Mouse (Mus musculus): ENCODE measurements around the gene Unc5b. TPM values are rescaled to one million over a fixed set of nuclear protein-coding genes. Genes with fewer than 3 reads are reported as not detected.

Unc5b gene
- polyA plus RNA-seq, 1 experiment from 2014 or later = 6.1 TPM

DNA sequence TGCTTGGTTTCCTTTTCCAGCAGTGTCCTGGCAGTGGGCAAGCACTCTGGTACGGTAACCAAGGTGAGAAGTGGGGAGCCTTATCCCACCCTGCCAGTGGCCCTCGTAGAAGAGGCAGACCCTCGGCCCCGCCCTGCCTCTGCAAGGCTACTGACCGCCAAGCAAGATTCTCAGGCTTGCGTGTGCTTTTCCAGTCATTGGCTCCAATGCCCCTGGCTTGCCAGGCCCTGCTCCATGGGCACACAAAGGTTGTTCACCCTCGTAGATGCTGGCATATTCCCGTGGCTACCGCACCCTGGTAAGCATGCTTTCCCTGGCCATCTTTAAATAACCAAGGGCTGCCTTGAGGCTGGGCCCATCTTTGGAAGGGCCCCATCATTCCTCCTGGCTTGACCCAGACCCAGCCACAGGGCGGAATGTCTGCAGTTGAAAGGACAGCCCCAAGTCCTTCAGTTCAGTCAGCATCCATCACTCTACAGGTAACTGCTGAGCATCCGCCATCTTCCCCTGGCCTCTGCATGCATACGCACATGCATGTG lies 11.7 kb downstream of the Unc5b start:
- H3K4me1 ChIP-seq = peaks cover 68% of the 10 kb centered on the region

DNA sequence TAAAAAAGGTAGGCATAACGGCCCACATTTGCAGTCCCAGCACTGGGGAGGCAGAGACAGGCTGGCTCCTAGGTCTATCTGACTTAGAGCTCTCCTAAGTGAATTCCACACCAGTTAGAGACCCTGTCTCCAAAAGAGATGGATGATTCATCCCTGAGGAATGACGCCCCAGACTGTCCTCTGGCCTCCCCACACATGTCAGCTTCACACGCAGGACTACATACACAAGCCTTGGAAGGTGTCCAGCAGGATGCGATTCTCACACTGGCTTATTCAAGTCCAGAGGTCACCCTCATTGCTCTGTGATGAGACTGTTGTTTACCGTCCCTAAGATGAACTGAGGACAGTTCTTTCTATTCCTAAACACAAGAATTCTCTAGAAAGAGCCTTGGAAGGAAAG lies 12.2 kb downstream of the Unc5b start:
- no peak for ATAC-seq (ENCODE audit: insufficient number of reproducible peaks, insufficient read depth, low FRiP score, low TSS enrichment, low read depth)
- no peak overlapping the region for H3K4me3 ChIP-seq
- H3K9me3 ChIP-seq = no peaks in the 10 kb centered on the region
- H3K4me1 ChIP-seq = peaks cover 68% of the 10 kb centered on the region
- no peaks in the 10 kb centered on the region for H3K27me3 ChIP-seq
- no peaks in the 10 kb centered on the region for H3K36me3 ChIP-seq
- no peak overlapping the region for H3K27ac ChIP-seq
- H3K9ac ChIP-seq = no peak overlapping the region
- WGBS = 71% methylated on average over 5 of the region's 5 CpGs
- H3K4me2 ChIP-seq = no peak overlapping the region

More for the DNA sequence above, 11.7 kb downstream of the Unc5b start:
- Histone ChIP-seq H3K4me2 (no peak overlapping the region), H3K27me3 (no peaks in the 10 kb centered on the region), H3K9me3 (no peaks in the 10 kb centered on the region), H3K9ac (no peak overlapping the region), H3K36me3 (no peaks in the 10 kb centered on the region), H3K4me3 (no peak overlapping the region), H3K27ac (no peak overlapping the region)
- WGBS = 92% methylated on average over 12 of the region's 12 CpGs
- no peak for ATAC-seq (ENCODE audit: insufficient number of reproducible peaks, insufficient read depth, low FRiP score, low TSS enrichment, low read depth)

DNA sequence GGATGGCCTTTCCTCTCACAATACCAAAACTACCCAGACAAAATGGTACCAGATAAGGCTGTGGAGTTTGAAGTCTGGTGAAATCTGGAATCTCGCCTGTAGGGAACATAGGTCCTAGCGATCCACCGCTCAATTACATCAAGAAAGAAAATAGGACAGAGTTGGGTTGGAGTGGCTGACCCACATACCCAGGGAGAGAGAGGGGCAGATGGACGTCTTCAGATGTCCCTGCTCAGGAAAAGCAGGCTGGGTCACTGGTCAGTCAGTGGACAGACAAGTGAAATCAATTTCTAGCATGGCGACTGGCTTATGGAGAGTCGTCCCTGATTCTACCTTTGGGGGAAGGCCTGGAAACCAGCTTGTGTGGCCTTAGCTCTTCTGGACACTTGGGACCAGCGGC lies 12.7 kb downstream of the Unc5b start:
- 93% methylated on average over 7 of the region's 7 CpGs for WGBS
- ATAC-seq (ENCODE audit: insufficient number of reproducible peaks, insufficient read depth, low FRiP score, low TSS enrichment, low read depth) = no peak
- Histone ChIP-seq H3K36me3 (no peaks in the 10 kb centered on the region), H3K9ac (no peak overlapping the region), H3K4me2 (no peak overlapping the region), H3K4me3 (no peak overlapping the region), H3K4me1 (peaks cover 68% of the 10 kb centered on the region), H3K9me3 (no peaks in the 10 kb centered on the region), H3K27me3 (no peaks in the 10 kb centered on the region), H3K27ac (no peak overlapping the region)

DNA sequence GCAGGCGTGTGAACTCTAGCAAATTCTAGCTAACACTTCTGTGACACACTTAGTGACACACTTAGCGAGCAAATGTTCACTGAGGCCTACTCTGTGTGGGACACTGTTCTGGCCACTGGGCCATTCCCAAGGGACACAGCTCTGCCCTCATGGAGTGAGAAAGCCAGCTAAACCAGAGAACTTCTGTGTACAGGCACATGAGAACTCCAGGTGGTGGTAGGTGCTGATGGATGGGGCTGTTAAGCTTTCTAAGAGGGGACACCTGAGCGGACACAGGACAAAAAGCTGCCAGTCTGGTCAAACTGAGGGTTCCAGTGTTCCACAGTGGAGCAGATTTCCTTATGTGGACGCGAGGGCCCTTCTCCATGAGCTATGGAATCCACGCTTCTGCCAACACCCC lies 13.5 kb downstream of the Unc5b start:
- Histone ChIP-seq H3K27ac (peak overlapping the region; percentile 49), H3K4me3 (no peak overlapping the region), H3K4me2 (no peak overlapping the region), H3K9ac (no peak overlapping the region), H3K4me1 (peaks cover 68% of the 10 kb centered on the region), H3K27me3 (no peaks in the 10 kb centered on the region), H3K9me3 (no peaks in the 10 kb centered on the region), H3K36me3 (no peaks in the 10 kb centered on the region)
- WGBS = 88% methylated on average over 6 of the region's 6 CpGs
- ATAC-seq (ENCODE audit: insufficient number of reproducible peaks, insufficient read depth, low FRiP score, low TSS enrichment, low read depth) = no peak

DNA sequence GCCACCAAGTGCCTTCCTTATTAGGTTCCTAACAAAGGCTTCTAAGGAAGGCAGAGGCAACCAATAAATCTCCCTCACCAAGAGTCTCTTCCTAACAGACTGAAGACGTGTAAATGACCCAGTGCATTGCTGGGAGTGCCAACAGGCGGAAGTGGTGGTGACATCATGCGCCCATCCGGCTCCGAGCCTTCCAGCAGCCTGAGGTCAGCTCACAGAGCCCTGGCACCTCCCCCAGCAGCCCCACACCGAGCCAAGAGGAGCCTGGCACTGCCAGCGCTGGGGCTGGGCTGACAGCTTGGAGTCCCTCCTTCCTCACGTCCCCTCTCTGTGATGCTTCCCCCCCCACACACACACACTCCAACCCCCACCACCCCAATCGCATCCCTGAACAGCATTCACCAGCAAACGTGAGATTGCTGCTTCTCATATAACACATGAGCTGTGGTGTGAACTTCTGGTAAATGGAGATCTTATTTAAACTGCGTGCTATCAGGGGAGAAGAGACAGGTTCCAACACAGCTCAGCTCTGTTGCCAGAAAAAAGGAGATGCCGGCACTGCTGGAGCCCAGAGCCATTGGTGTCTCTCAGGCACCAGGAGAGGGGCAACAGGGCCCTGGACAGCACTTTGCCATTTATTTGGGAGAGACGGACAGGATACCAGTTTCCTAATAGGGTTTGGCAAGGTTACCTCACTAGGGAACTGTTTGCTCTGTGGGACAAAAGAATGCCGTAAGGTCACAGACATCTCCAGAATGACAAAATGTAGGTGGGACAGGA lies 14.3 kb downstream of the Unc5b start:
- peak overlapping the region; percentile 62 for H3K27ac ChIP-seq
- WGBS = 31% methylated on average over 14 of the region's 14 CpGs
- H3K27me3 ChIP-seq = no peaks in the 10 kb centered on the region
- peak overlapping the region; percentile 14 for H3K4me2 ChIP-seq
- ATAC-seq (ENCODE audit: insufficient number of reproducible peaks, insufficient read depth, low FRiP score, low TSS enrichment, low read depth) = no peak
- H3K36me3 ChIP-seq = no peaks in the 10 kb centered on the region
- no peak overlapping the region; the same call in 1 of the 2 replicates for H3K9ac ChIP-seq
- H3K4me1 ChIP-seq = peaks cover 68% of the 10 kb centered on the region
- H3K9me3 ChIP-seq = no peaks in the 10 kb centered on the region
- no peak overlapping the region for H3K4me3 ChIP-seq

DNA sequence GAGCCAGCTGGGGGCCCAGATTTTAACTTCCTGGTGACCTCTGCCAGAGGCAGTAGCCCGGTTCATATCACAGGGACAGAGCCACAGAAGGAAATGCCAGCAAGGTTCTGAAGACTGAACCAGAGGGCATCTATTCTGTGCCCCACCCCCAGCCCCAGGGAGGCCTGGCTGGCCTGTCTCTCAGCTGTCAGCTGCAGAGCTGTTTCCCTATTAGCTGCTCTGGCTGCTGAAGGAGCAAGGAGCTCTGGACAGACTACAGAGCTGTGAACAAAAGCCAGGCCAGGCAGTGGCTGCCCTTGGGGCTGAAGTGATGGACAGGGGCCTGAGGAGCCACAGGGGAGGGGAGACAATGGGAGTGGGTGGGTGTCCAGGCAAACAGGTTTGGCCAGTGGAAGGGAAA lies 15.5 kb downstream of the Unc5b start:
- Histone ChIP-seq H3K27ac (peak overlapping the region; percentile 90), H3K9ac (peak overlapping the region; percentile 6; the same call in 1 of the 2 replicates), H3K36me3 (no peaks in the 10 kb centered on the region), H3K4me1 (peaks cover 72% of the 10 kb centered on the region), H3K9me3 (no peaks in the 10 kb centered on the region), H3K27me3 (no peaks in the 10 kb centered on the region), H3K4me2 (no peak overlapping the region), H3K4me3 (no peak overlapping the region)
- WGBS = 24% methylated on average over 1 of the region's 1 CpGs
- no peak for ATAC-seq (ENCODE audit: insufficient number of reproducible peaks, insufficient read depth, low FRiP score, low TSS enrichment, low read depth)

DNA sequence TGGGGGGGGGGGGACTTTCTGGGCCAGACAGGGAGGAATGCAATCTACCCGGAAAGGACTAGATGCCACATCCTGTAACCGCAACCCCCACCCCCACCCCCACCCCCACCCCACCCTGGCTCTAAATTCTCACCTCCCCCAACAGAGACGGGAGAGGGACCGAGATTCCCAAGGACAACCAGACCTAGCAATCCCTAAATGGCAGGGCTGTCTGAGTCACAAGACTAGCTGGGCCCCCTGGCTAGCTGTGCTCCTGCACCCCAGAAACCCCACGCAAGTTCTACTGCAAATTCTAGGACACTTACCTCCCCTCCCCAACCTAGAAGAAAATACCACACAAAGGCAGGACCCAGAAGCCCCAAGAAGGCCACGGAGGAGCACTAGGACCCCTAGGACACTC lies 16.3 kb downstream of the Unc5b start:
- Histone ChIP-seq H3K27me3 (no peaks in the 10 kb centered on the region), H3K36me3 (no peaks in the 10 kb centered on the region), H3K4me3 (no peak overlapping the region), H3K4me1 (peaks cover 73% of the 10 kb centered on the region), H3K27ac (peak overlapping the region; percentile 90), H3K9ac (no peak overlapping the region), H3K9me3 (no peaks in the 10 kb centered on the region), H3K4me2 (peak overlapping the region; percentile 12)
- ATAC-seq (ENCODE audit: insufficient number of reproducible peaks, insufficient read depth, low FRiP score, low TSS enrichment, low read depth) = no peak
- 8% methylated on average over 6 of the region's 6 CpGs for WGBS

DNA sequence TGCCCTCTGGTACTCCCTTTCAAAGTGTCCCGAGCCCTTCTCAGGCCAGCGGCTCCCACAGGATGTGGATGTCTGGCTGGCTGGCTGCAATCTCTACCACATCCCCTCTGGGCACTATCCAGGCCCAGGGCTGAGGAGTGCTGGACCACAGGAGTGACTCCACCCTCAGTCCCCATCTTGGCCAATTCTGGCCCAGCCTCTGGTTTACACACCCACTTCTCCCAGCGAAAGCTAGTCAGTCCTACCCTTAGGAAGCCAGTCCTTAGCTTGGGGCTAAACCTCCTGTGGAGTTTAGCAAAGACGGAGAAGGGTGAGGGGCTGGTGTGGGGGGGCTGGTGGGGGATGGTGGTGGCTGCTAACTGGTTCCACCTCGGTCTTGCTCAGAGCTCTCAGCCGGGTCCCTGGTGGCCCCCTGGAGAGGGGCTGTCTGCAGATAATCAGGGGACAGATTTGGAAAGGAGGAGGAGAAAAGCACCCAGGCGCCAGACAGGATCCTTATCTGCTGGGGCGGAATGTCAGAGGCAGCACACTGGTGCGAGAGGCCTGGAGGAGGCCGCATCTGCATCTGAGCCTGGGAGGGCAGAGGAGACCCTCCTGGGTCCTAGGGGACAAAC lies 16.8 kb downstream of the Unc5b start:
- ATAC-seq (ENCODE audit: insufficient number of reproducible peaks, insufficient read depth, low FRiP score, low TSS enrichment, low read depth) = peak; percentile 38; the same call in 1 of the 2 replicates
- 5% methylated on average over 10 of the region's 10 CpGs for WGBS
- no peaks in the 10 kb centered on the region for H3K27me3 ChIP-seq

DNA sequence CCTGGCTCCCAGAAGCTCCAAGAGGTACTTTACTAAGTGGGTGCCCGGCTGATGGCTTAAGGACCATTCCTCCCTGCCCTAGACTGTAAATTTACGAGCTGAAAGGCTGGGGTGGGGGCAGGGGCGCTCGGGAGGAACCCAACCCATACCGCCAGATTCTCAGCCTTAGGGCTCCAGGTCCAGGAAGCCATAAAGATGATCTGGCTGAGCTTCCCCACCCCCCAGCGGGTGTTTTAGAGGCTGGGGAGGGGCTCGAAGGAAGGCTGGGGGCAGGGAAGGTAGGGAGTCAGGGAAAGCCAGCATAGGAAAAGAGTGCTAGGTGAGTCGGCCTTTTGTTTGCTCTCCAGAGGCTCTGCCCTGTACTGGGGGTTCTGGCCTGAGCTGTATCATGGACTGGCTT lies 17.8 kb downstream of the Unc5b start:
- Histone ChIP-seq H3K4me3 (no peak overlapping the region), H3K9ac (peak overlapping the region; percentile 41), H3K27me3 (no peaks in the 10 kb centered on the region), H3K36me3 (no peaks in the 10 kb centered on the region), H3K4me1 (peaks cover 80% of the 10 kb centered on the region), H3K27ac (peak overlapping the region; percentile 90), H3K4me2 (peak overlapping the region; percentile 12; the same call in 1 of the 2 replicates), H3K9me3 (no peaks in the 10 kb centered on the region)
- WGBS = 12% methylated on average over 8 of the region's 8 CpGs
- ATAC-seq (ENCODE audit: insufficient number of reproducible peaks, insufficient read depth, low FRiP score, low TSS enrichment, low read depth) = no peak

More for the DNA sequence above, 16.8 kb downstream of the Unc5b start:
- H3K9me3 ChIP-seq = no peaks in the 10 kb centered on the region
- no peaks in the 10 kb centered on the region for H3K36me3 ChIP-seq
- H3K4me2 ChIP-seq = peak overlapping the region; percentile 12
- no peak overlapping the region for H3K4me3 ChIP-seq
- peak overlapping the region; percentile 90 for H3K27ac ChIP-seq
- H3K4me1 ChIP-seq = peaks cover 73% of the 10 kb centered on the region
- 0 out of 2 replicates have a peak overlapping the region, but pooled peaks have one; percentile 41 for H3K9ac ChIP-seq

DNA sequence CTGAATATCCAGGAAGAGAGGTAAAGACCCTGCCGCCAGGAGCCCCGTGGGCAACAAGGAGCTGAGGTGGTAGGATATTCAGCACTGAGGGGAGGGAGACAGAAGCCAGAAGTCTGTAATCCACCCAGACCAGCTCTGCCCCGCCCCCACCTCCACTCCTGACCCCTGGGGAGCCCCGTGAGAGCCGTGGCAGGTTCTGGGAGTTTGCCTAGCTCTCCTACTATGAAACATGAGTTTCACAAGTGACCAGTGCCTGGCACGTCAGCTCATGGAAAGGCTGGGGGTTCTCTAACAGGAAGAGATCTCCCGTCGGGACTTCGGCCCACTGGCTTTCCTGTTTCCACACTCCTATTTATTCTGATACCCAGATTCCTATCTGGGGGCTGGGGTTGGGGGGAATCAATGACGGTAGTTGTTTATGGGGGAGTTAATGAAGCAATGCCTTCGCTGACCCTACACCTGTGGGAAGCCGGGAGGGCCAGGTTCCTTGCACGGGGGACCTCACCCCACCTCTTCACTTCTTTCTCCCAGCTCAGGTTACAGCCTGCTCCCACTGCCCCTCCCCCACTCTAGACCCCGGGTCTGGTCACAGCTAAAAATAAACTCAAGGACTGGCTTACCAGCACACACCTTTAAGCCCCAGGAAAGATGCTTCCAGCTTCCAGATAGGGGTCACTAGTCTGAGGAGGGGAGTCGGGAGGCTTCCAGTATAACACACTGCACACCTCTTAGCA lies 19.4 kb downstream of the Unc5b start:
- Histone ChIP-seq H3K4me2 (peak overlapping the region; percentile 37), H3K9ac (peak overlapping the region; percentile 32; the same call in 1 of the 2 replicates), H3K9me3 (no peaks in the 10 kb centered on the region), H3K27ac (peak overlapping the region; percentile 55), H3K36me3 (no peaks in the 10 kb centered on the region), H3K4me1 (peaks cover 85% of the 10 kb centered on the region), H3K4me3 (no peak overlapping the region), H3K27me3 (no peaks in the 10 kb centered on the region)
- no peak for ATAC-seq (ENCODE audit: insufficient number of reproducible peaks, insufficient read depth, low FRiP score, low TSS enrichment, low read depth)
- 8% methylated on average over 15 of the region's 15 CpGs for WGBS

DNA sequence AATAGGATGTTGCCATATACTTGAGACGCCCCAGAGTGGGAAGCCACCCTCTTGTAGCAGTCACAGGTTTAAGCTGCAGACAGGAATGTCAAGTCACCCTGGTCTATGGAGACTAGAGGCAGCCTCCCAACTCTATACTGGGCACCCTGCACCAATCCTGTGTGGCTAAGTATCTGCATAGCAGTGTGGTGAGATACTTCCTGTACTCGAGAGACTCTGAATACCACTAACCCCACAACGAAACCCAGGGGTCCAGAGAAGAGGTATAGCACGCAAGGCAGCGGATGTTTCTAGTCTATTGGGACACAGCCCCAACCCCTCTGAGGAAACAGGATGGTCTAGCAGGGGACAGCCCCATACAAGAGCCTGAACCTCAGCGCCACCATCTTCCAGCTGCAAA lies 22.9 kb downstream of the Unc5b start:
- Histone ChIP-seq H3K4me1 (peaks cover 82% of the 10 kb centered on the region), H3K9me3 (no peaks in the 10 kb centered on the region), H3K9ac (0 out of 2 replicates have a peak overlapping the region, but pooled peaks have one; percentile 46), H3K4me3 (no peak overlapping the region), H3K36me3 (no peaks in the 10 kb centered on the region), H3K27me3 (no peaks in the 10 kb centered on the region), H3K4me2 (peak overlapping the region; percentile 42; the same call in 1 of the 2 replicates), H3K27ac (peak overlapping the region; percentile 78)
- WGBS = 47% methylated on average over 6 of the region's 6 CpGs
- ATAC-seq (ENCODE audit: insufficient number of reproducible peaks, insufficient read depth, low FRiP score, low TSS enrichment, low read depth) = no peak

All from embryonic facial prominence, embryonic 13.5 days (tissue).